Mouse (Mus musculus) spleen, adult 2 months (tissue): ENCODE measurements around the gene Gpc5.

Experiments used
- CTCF ChIP-seq: fragments of 200-500 bp; IDR thresholded peaks from 2 replicates; pipeline ENCODE4 v1.5.1; 2011; ENCODE audit warnings: mild to moderate bottlenecking, inconsistent platforms; ENCODE audit not compliant: insufficient read depth, insufficient read length, insufficient replicate concordance; ENCODE audit errors: extremely low read depth
- POLR2A ChIP-seq: fragments of 200-500 bp; IDR thresholded peaks from 2 replicates; pipeline ENCODE4 v1.6.1; 2011; ENCODE audit warnings: low read depth, low read length, inconsistent platforms

DNA sequence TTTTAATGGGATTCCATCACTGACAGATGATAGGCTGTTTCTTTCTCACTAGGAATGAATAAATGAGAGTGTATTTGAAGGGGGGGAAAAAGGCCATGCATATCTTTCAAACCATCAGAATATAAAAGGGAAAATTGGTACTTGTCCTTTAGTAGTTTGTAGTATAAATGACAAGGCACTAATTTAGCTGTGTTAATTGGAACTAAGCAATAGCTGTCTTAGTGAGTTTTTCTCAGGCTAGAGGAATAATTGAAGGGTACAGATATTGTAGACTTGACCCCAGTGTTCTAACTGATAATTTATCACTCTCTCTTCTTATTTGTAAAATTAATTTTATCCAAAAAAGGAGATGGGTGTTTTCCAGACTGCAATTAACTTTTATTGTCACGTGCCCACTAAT lies 654.0 kb downstream of the Gpc5 start:
- TF ChIP-seq CTCF (no peak), POLR2A (no peak)
